Mouse (Mus musculus) spleen, postnatal 14 days (tissue): ENCODE measurements around the gene Srrd.

ENCODE experiments used
- DNase-seq, 2 experiments: peaks; one replicate each; pipeline ENCODE4 v3.0.0; 2021 to 2022; ENCODE audit warnings: low spot score in 2 of 2

Srrd gene

DNA sequence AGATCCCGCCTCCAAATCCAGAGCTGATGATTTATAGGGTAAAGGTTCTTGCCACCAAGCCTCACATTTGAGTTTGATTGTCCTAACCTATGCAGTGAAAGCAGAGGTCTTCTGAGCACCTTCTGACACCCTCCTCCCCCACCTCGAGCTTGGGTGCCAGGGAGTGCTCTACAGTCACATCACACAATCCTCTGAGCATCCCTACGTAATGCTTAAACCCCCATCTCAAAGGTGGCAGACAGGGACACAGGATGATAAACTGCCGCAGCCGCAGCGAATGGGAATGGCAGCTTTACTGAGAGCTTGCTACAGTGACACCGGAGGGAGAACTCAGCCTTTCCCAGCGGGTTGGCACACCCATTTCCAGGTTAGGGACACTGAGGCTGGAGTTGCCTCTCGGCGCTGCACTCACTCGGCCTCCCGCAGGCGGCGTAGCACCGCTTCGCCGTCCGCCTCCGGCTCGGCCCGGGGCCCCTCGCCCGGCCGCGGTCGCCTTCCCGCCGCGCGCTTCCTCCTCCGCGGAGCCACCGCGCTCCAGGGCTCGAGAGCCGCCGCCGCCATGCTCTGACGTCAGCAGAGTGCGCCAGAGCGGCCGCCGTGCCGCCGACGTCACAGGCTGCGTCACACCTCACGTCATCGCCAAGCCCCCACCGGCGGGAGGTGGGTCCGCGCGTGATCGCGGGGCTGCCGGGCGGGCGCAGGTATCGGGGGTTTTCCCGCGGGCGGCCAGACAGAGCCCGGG lies at the start of gene Srrd, which contains the start of gene Hps4:
Gene Srrd (minus strand): TSS at position 578 of the 742 bp plus-strand sequence.
Gene Hps4 (plus strand): TSS at position 621 of the 742 bp plus-strand sequence.
- DNase-seq = peak; percentile 70 to 85

DNA sequence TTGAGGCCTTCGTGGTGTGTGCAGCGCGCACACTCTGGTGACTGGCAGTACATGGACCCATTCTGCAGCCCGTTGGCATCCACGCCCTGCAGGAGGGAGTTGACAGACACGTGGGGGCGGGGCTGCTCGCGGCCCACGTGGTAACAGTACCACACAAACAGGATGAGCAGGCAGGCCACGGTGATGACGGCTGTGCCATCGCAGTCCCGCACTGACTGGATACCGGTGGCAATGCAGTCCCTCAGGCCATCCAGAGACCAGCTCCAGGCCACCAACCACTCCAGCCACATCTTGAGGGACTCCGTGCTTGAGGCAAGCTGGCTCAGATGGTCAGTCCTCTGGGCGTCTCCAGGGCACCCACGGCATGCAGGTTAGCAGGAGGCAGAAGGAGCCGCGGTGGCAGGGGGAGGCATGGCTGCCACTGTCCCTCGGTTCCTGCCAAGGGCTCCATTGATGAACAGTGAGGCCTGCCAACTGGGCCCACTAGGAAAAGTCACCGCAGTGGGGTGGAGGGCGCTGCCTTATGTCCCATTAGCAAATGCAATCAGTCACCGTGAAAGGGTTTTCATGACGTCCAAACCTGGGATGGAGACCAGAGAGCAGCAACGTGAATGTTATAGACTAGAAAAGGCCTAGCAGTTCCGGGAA lies 49.0 kb upstream of the Srrd start:
- no peak for DNase-seq

DNA sequence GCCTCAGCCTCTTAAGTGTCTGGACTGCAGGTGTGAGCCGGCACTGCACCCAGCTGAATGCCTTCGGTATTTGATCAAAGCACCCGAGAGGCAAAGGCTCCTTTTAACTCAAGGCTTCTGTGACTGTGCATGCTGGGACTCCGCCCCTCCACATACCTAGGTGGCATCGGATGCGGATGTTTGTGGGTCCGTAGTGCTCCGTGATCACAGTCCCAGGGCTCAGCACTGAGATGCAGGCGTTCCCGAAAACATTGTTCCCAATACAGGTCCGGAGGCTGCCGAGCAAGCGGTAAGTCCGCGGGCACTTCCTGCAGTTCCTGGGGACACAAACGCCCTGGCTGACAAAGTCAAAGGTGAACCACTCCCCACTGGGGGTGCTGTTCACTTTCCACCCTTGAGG lies 48.2 kb upstream of the Srrd start:
- DNase-seq = no peak

DNA sequence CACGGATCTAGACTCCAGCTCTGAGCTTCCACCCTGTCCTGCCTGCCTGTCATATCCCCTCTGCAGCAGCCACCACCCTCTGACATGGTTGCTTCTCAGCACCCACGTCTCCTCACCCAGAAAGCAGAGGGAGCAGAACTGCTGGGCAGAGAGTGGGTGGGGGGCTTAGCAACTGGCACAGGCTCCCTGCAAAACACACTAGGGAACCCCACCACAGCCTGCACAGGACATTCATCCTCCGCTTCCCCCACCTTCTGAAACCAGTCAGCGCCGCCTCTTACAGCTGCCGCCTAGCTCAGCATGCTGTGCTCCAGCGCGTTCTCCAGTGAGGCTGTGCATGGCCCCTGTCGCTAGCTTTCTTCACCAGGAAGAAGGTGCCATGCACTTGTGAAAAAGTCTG lies 46.5 kb upstream of the Srrd start:
- no peak for DNase-seq

DNA sequence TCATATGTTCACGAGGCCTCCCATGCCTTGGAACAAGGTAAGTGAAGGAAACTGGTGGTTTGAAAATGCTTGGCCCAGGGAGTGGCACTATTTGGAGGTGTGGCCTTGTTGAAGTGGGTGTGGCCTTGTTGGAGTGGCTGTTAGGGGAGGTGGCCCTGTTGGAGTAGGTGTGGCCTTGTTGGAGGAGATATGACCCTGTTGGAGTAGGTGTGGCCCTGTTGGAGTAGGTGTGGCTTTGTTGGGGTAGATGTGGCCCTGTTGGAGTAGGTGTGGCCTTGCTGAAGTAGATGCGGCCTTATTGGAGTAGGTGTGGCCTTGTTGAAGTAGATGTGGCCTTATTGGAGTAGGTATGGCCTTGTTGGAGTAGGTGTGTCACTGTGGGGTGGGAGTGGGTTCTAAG lies 43.1 kb upstream of the Srrd start:
- DNase-seq = no peak

DNA sequence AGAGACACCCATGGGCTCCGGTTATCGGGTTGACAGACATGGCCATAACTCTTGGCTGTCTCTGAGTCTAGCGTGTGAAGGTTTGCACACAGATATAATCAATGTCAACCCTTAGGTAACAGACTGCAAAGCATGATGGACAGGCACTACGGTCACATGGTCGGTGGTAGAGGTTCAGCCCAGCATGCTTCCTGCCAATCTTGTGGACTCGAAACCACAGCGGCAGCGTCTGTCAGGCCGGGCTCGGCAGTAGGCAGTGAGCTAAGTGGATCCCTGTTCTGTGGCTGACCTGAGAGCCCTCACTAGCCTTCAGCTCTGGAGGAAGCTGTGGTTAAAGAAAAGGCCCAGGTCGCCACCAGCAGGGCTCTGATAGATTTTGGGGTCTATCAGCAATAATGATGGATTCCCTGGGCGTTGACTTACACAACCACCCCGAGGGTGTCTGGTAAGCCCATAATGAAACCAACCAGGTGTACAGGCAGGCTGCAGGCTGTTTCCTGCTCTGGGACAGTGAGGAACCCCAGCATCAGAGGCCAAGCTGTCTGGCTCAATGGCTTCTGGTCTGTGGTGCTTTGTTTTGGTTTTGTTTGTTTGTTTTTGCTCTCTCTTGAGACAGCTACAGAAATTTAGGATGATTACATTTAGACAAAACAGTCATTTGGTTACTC lies 42.1 kb upstream of the Srrd start:
- DNase-seq = no peak

DNA sequence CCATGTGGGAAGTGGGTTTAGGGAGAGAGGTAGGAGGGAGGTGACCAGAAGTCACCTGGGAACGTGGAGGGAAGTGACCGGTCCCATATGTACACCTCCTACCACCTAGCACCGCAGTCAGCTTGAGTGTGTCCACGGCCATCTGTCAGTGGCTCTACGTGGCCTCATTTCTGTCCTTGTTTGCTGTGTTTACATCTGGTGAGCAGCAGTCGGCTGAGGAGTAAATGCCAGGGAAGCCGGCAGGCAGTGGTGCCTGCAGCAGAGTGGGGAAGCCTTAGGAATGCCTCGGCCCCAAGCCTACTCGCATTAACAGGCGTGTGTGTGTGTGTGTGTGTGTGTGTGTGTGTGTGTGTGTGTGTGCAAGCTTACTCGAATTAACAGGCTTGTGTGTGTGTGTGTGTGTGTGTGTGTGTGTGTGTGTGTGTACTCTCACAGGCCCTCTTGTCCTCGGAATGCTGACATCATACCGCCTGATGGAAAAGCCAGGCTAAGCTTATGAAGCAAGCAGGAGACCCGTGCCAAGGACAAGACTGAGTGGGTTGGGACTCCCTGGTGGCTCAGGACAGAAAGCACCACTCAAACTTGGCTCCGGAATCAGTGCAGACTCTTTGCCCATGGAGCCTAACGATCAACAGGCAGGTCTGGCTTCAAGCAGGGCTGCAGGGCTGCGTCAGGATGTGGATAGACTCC lies 39.9 kb upstream of the Srrd start:
- DNase-seq = no peak

DNA sequence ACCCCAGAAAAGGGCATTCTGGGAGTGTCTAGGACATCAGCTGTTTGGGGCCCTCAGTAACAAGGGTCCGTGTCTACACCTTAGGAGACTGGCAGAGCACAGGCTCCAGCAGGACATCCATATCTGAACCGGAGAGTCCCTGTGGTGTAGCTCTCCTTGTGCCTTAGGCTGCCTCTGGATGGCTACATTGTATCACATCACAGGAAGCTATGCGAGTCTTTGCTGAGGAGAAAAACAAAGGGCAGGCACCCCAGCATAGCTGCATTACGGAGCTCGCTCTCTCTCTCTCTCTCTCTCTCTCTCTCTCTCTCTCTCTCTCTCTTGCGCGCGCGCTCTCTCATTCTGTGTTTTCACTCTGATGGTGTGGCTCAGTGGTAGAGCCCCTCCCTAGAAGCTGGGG lies 39.2 kb upstream of the Srrd start:
- DNase-seq = no peak

DNA sequence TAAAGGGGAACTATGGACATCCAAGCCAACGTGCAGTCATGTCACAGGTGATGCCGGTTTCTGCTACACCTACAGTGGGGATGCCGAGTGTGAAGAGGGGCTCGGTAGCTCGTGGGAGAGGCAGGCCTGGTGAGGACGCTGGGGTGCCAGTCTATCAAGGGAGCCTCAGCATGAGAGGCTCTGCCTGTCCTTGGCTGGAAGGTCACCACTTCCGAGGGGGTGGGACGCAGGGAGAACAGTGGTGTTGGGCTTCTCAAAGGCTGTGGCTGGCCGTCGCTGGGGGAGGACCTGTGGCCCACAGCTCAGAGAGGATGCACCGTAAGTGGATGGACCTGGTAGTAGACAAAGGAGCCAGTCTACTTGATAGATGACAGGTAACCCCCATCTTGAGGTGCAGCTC lies 38.3 kb upstream of the Srrd start:
- DNase-seq = no peak

DNA sequence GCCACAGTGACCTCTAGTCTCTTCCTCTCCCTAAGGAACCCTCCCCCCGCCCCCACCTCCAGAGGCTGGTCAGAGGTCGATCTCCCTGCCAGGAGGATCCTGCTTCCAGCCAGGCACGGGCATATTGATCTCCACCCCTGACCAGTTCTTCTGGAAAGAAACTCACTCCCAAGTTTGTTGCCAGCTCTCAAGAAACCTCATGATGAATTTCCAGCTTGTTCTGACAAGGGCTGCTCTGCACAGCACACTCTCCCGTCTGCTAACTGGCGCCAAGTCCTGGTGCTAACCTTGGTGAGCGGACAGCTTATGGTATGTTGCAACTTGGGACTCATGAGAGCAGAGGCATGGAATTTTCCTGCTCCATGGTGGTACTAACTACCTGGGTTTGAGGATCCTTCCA lies 35.9 kb upstream of the Srrd start:
- DNase-seq = no peak

DNA sequence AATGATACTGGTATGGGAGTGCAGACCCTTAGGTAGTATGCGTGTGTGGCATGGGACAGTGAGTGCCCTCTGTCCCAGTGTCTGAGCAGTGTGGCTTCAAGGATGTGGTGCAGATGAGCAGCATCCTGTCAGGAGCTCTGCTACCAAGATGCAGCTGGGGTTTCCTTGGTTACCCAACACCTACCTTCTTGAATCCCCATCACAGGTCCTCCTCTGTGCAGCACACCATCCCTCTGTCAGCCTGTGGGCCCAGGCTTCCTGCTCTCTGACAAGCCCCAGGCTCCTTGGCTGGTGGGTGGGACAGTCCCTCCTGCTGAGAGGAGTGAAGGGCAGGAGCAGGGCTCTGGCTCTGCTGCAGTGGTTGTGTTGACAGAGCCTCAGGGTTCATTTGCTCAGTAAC lies 34.5 kb upstream of the Srrd start:
- no peak for DNase-seq

DNA sequence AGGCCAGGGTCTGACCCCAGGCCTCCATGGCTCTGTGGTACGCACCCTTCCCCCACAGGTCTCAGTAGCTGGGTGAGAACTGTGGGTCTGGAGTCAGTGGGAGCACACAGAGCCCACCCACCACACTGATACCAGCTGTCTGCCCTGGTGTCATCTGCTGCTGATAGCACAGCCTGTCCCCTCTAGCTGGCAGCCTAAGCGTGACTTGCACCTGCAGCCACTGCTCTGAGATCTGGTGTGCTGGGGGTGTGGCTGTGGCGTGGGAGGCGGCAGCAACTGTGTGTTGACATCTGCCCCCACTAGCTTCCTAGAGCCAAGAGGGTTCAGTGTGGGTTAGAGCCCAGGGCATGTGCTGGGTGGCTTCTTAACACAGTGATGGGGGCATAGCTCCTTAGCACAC lies 33.3 kb upstream of the Srrd start:
- no peak for DNase-seq

DNA sequence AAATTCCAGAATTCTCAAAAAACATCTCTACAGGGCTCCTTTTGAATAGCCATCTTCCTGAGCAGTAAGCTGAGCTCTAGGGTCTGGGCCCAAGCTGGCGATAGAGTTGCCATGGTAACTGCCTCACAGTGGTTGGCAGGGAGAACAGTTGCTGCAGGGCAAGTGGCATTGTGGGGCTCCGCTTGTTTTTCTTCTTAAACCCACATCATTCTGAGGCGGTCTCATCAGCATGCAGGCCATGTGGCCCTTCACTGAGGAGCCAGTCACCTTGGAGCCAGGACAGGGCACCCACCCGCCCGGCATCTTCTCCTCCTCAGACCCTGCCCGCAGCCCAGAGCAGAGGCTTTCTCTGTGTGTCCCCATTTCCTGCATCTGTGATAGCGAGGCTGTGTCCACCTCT lies 29.1 kb upstream of the Srrd start:
- DNase-seq = no peak

DNA sequence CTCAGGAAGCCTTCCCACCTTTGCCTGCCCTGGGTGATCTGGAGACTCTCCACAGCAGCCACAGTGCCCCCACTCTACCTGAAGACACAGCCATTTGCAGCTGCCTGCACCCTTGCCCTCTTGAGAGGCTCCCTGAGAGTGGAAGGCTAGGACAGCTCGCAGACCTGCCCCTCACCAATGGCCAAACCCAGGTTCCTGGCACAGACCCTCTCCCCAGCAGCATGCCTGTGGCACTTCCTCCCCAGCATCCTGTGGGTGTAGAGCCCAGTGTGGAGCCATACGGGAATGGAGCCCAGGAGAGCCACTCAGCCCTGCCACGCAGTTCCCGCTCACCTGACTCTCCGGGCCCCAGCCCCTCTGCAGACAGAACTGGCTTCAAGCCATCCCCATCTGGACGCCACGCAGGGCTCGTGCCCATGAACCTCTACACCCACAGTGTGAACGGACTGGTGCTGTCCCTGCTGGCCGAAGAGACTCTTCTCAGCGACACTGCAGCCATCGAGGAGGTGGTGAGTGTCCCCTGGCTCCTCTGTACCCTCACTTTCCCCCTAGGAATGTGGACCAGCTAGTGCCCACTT lies 27.5 kb upstream of the Srrd start:
- no peak for DNase-seq

DNA sequence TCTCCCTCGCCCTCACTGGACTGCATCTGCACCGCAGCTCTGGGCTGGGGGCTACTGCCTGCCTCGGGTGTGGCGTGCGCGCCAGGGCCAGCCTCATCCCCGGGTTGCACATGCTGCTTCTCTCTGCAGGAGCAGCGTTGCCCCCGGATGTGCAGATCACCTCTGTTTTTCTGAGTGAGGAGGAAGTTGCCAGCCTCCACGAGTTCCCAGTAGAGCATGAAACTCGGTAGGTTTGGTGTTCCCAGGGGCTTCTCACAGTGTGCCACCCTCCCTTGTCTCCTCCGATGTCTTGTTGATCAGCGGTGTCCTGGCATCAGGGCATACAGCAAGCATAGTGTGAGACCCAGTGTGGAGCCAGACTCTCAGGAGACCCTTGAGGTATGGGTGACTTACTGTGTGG lies 26.5 kb upstream of the Srrd start:
- no peak for DNase-seq

DNA sequence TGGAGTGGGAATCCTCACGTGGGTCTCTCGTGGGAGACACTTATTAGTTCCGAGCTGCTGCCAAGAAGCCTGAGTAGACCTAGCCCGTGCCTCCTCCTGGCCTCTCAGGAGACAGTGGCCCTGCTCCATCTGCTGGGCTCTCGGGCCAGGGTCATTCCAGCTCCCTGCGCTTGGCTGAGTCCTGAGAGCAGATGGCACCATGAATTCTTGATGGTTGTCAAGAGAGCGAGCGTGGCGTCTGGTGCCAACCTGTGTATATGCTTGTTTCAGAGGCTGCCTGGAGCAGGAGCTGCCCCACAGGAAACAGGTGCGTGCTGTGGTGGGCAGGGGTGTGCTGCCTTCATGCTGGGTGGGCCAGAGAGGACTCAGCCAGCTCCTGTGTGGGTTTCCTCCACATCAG lies 25.8 kb upstream of the Srrd start:
- DNase-seq = no peak

DNA sequence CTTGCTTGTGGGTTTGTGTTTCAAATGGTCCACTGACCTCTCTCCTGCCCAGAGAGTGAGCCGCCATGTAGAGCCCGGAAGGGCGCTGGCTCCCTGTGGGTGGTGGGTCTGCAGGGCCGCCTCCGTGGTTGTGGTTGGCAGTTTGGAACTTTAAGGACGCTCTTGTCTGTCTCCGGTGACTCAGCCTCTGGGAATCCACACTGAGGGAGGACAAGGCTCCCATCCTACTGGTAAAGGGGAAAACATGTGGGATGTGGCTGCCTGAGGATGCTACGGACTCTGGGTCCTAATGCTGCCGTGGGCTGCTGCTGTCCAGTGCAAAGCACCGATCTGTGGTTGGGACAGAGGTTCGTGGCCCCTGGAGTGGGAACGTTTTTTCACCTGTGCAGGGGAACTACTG lies 25.1 kb upstream of the Srrd start:
- DNase-seq = no peak

DNA sequence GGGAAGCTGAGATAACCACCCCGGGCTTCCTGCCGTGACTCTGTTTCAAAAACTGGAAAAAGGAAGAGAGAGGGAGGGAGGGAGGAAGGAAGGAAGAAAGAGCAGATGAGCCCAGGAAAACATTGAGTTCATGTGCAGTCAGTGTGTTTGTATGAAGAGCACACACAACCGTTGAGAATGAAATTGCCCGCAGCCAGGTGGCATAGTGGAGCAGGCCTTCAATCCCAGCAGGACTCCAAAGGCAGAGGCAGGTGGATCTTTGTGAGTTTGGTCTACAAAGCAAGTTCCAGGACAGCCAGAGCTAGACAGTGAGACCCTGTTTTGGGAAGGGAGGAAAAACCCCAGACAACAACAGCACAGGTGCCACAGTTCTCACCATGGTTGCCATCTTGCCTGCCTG lies 24.5 kb upstream of the Srrd start:
- no peak for DNase-seq

DNA sequence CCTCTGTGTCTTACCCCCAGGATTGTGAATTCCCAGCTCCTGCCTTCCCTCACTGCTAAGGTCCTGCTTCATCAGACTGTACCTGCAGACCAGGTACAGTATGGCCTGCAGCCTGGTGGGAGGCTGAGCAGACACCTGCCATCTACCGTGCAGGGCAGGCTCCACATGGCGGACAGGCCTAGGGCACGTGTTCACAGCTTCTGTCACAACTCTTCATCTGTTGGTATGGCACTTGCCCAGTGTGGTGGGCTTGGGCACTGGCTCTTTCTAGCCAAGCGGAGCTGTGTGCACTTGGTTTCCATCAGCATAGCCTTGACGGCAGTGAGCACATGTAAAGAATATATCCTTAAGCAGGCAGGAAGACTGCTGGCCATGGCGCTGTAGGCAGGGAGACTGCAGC lies 24.0 kb upstream of the Srrd start:
- no peak for DNase-seq

DNA sequence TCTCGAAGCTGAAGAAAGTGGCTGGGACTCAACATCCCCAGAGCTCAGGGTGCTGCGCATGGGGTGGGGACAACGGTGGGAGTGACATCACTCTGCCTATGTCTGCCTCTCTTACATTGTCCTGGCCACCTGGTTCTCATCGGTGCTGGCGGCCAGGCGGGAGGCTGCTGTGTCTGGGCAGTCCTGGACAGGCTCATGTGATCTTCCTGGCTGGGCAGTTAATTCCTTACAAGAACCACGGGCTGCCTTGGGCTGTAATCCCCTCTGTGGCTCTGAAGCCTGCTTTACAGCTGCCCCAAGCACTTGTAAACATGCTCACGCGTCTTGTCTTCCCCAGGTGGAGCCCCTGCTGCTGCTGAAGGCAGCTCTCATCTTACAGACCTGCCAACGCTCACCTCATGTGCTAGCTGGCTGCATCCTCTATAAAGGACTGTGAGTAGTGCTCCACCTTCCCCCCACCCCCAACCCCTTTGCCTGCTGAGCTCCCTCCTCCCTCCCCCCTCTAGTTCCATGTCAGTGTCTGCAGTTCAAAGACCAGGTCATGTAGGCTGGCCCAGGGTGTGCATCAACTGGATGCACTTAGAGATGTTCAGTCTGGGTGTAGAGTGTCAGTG lies 21.5 kb upstream of the Srrd start:
- DNase-seq = no peak

DNA sequence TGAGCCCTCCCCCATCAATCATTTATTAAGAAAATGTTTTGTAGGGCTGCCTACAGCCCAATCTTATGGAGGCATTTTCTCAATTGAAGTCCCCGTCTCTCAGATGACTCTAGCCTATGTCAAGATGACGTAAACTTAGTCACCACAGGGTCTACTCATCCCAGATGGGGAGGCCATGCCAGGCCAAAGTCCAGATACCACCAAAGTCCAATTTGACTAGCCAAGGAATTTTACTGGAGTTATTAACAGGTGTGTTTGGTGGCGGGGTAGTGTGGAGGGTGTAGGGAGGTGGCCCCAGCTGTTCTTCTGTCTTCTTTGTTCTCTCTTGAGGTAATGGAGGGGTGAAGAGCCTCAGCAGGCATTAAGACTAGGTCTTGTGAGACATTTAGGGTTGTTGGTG lies 17.2 kb upstream of the Srrd start:
- DNase-seq = no peak

DNA sequence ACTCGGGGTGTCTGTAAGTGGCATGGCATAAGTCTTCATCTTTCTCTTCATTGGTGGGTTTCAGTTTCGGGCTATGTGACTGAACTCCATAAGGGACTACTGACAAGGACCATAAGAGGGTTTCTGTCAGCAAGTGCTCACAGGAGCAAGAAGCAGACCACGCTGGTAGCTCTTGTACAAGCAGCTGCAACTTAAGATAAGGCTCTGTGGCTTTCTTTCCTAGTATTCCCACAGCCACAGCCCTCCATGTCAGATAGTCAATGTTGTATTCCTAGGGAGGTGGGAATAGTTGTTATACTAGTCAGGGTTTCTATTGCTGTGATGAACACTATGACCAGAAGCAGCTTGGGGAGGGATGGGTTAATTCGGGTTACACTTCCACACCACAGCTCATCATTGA lies 16.7 kb upstream of the Srrd start:
- DNase-seq = no peak
